Mouse (Mus musculus): ENCODE results near the gene Dqx1.

DNA sequence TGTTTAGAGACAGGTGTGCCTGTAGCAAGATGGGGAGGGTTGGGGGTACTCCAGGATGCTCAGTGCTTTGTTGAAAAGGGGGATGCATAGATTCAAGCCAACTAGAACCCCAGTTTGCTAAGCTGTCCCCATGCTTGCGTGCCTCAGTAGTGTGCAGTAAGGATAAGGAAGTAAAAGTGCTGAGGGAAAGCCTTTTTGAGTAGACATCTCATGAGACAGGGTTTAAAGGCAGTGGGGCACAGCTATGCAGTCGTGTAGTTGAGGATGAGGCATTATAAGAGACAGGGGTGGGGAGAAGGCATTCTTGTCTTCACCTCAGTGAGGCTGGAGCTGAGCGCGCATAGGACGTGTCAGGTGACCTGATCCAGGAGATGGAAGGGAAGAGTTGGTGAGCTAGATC is 17.0 kb upstream of the Dqx1 start:
- TF ChIP-seq POLR2A (IDR thresholded peaks at IDR 0.05; ENCODE audit: borderline replicate concordance, insufficient read depth, low read length) (no peak), CTCF (IDR thresholded peaks at IDR 0.05; ENCODE audit: borderline replicate concordance, insufficient read depth, low read depth, low read length) (no peak)

Measured in cerebellum, adult 2 months (tissue).